Mouse (Mus musculus): ENCODE data around the gene Iars. TPM values are rescaled to one million over a fixed set of nuclear protein-coding genes. Genes with fewer than 3 reads are reported as not detected.

The Iars gene
- total and polyA plus RNA-seq, 2 experiments from 2014 or later = 24.9 to 27.8 TPM

- no peak for TF ChIP-seq EP300 (IDR thresholded peaks at IDR 0.05; ENCODE audit: low read depth)
- TF ChIP-seq CTCF (IDR thresholded peaks at IDR 0.05; ENCODE audit: low read depth) = no peak
- ATAC-seq (ENCODE audit: insufficient read depth, low read depth) (no peak), DNase-seq (ENCODE audit: low spot score) (no peak)
- H3K27ac ChIP-seq (ENCODE audit: low read depth) = no peak overlapping the region
- H3K4me3 ChIP-seq (ENCODE audit: low read depth, low read length) = no peak overlapping the region
- no peaks in the 10 kb centered on the region for H3K36me3 ChIP-seq (replicated peaks; ENCODE audit: control insufficient read depth, insufficient read depth, low read length)
- H3K4me2 ChIP-seq (ENCODE audit: low read depth, low read length) = no peak overlapping the region
- H3K4me1 ChIP-seq (ENCODE audit: control insufficient read depth, insufficient read depth) = 0 out of 2 replicates have a peak, but pooled peaks cover 3% of the 10 kb centered on the region
- no peaks in the 10 kb centered on the region for H3K9me3 ChIP-seq (replicated peaks; ENCODE audit: control insufficient read depth, low read length)
- no peaks in the 10 kb centered on the region for H3K27me3 ChIP-seq (ENCODE audit: control insufficient read depth, insufficient read depth, low read length)
- 83% methylated on average over 1 of the region's 1 CpGs for WGBS
- no peak overlapping the region for H3K9ac ChIP-seq (replicated peaks; ENCODE audit: low read depth, low read length)
These were observed 35.9 kb upstream of the Iars start for GRCm38 (mm10) chr13:49646019-49646418.

DNA sequence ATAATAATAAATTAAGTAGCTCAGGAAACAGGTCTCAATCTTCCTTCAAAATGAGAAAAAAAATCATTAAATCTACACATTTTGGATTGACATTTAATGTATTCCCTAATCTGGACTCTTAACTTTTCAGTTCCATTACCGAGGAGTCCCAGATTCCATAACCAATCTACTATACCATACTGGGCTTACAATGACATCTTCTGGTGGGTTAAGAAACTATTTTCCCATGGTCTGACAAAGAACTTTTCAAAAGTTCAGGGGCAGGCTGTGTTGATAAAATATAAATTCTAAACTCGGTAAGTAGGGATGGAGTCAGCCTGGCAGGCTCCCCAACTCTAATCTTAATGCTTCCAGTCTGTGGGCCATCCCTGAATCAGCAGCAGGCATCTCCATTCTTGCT, 30.8 kb upstream of the Iars start:
- H3K4me2 ChIP-seq (ENCODE audit: low read depth, low read length) = peak overlapping the region; percentile 98; the same call in 1 of the 2 replicates
- DNase-seq (ENCODE audit: low spot score) (no peak), ATAC-seq (ENCODE audit: insufficient read depth, low read depth) (no peak)
- H3K4me3 ChIP-seq (ENCODE audit: low read depth, low read length) = no peak overlapping the region
- TF ChIP-seq EP300 (IDR thresholded peaks at IDR 0.05; ENCODE audit: low read depth) (no peak), CTCF (IDR thresholded peaks at IDR 0.05; ENCODE audit: low read depth) (peak; percentile 25; the same call in 1 of the 2 replicates)
- H3K27ac ChIP-seq (ENCODE audit: low read depth) = no peak overlapping the region
- H3K27me3 ChIP-seq (ENCODE audit: control insufficient read depth, insufficient read depth, low read length) = no peaks in the 10 kb centered on the region
- H3K4me1 ChIP-seq (ENCODE audit: control insufficient read depth, insufficient read depth) = peaks cover 14% of the 10 kb centered on the region
- no peaks in the 10 kb centered on the region for H3K9me3 ChIP-seq (replicated peaks; ENCODE audit: control insufficient read depth, low read length)
- no peak overlapping the region for H3K9ac ChIP-seq (replicated peaks; ENCODE audit: low read depth, low read length)
- WGBS = 23% methylated on average over 2 of the region's 2 CpGs
- peaks cover 7% of the 10 kb centered on the region; the same call in 1 of the 2 replicates for H3K36me3 ChIP-seq (replicated peaks; ENCODE audit: control insufficient read depth, insufficient read depth, low read length)

GRCm38 (mm10) chr13:49651781-49652351, 30.0 kb upstream of the Iars start:
- Histone ChIP-seq H3K4me2 (ENCODE audit: low read depth, low read length) (peak overlapping the region; percentile 98), H3K27ac (ENCODE audit: low read depth) (no peak overlapping the region), H3K9me3 (replicated peaks; ENCODE audit: control insufficient read depth, low read length) (no peaks in the 10 kb centered on the region), H3K36me3 (replicated peaks; ENCODE audit: control insufficient read depth, insufficient read depth, low read length) (peaks cover 11% of the 10 kb centered on the region; the same call in 1 of the 2 replicates), H3K27me3 (ENCODE audit: control insufficient read depth, insufficient read depth, low read length) (no peaks in the 10 kb centered on the region), H3K4me1 (ENCODE audit: control insufficient read depth, insufficient read depth) (peaks cover 14% of the 10 kb centered on the region), H3K9ac (replicated peaks; ENCODE audit: low read depth, low read length) (peak overlapping the region; percentile 44), H3K4me3 (ENCODE audit: low read depth, low read length) (peak overlapping the region; percentile 69)
- 2% methylated on average over 4 of the region's 4 CpGs for WGBS
- DNase-seq (ENCODE audit: low spot score) = no peak
- no peak for ATAC-seq (ENCODE audit: insufficient read depth, low read depth)
- TF ChIP-seq EP300 (IDR thresholded peaks at IDR 0.05; ENCODE audit: low read depth) (no peak), CTCF (IDR thresholded peaks at IDR 0.05; ENCODE audit: low read depth) (no peak)

DNA sequence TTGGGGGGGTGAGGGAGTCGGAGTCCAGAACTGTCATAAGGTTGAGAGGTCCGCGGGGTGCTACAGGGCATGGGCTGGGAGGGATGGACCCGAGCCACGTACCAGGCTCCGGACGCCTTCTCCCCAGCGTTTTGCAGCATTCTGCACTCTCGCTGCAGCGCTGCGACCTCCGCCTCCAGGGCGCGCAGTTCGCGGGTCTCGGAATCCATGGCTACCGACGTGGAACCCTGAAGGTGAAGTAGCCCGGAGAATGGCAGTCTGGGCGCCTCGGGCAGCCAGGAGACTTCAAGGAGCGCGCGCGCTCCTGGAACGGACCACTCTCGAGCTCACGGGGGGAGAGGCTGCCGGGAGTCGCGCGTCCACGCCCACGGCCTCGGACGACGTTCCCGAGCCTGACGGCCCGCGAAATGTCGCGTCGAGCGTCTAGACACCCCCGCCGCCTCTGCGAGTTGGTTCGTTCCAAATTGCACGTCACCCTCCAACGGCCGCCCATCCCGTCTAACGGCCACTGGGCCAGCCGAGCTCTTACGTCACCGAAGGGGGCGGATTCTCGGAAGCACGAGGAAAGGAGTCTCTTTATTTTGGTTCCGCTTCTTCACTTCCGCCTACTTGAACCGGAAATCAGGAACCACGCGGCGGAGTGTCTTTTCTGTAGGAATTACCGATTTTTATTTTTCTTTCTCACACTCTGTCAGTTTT, 29.3 kb upstream of the Iars start, which contains the start of the genes Cenpp and Nol8:
Cenpp (minus strand) TSS at position 305 of the 699 bp plus-strand sequence.
Nol8 (plus strand) TSS at position 598 of the 699 bp plus-strand sequence.
- Histone ChIP-seq H3K9me3 (replicated peaks; ENCODE audit: control insufficient read depth, low read length) (no peaks in the 10 kb centered on the region), H3K9ac (replicated peaks; ENCODE audit: low read depth, low read length) (peak within 1 kb of the TSS; percentile 44), H3K4me1 (ENCODE audit: control insufficient read depth, insufficient read depth) (peaks cover 14% of the 10 kb centered on the region), H3K27me3 (ENCODE audit: control insufficient read depth, insufficient read depth, low read length) (no peaks in the 10 kb centered on the region), H3K4me2 (ENCODE audit: low read depth, low read length) (peak within 1 kb of the TSS; percentile 98), H3K27ac (ENCODE audit: low read depth) (peak within 1 kb of the TSS; percentile 77), H3K36me3 (replicated peaks; ENCODE audit: control insufficient read depth, insufficient read depth, low read length) (peaks cover 14% of the 10 kb centered on the region), H3K4me3 (ENCODE audit: low read depth, low read length) (peak within 1 kb of the TSS; percentile 69)
- TF ChIP-seq EP300 (IDR thresholded peaks at IDR 0.05; ENCODE audit: low read depth) = no peak; the same call in 1 of the 2 replicates
- no peak for TF ChIP-seq CTCF (IDR thresholded peaks at IDR 0.05; ENCODE audit: low read depth)
- DNase-seq (ENCODE audit: low spot score) (peak; percentile 98), ATAC-seq (ENCODE audit: insufficient read depth, low read depth) (peak; percentile 99)
- WGBS = under 1% methylated on average over 54 of the region's 68 CpGs

GRCm38 (mm10) chr13:49653180-49653541, 28.7 kb upstream of the Iars start:
- Histone ChIP-seq H3K4me1 (ENCODE audit: control insufficient read depth, insufficient read depth) (peaks cover 14% of the 10 kb centered on the region), H3K9me3 (replicated peaks; ENCODE audit: control insufficient read depth, low read length) (no peaks in the 10 kb centered on the region), H3K4me2 (ENCODE audit: low read depth, low read length) (peak overlapping the region; percentile 74), H3K36me3 (replicated peaks; ENCODE audit: control insufficient read depth, insufficient read depth, low read length) (peaks cover 14% of the 10 kb centered on the region), H3K9ac (replicated peaks; ENCODE audit: low read depth, low read length) (peak overlapping the region; percentile 44), H3K27me3 (ENCODE audit: control insufficient read depth, insufficient read depth, low read length) (no peaks in the 10 kb centered on the region), H3K27ac (ENCODE audit: low read depth) (peak overlapping the region; percentile 77), H3K4me3 (ENCODE audit: low read depth, low read length) (peak overlapping the region; percentile 69)
- peak; percentile 73; the same call in 1 of the 2 replicates for TF ChIP-seq EP300 (IDR thresholded peaks at IDR 0.05; ENCODE audit: low read depth)
- TF ChIP-seq CTCF (IDR thresholded peaks at IDR 0.05; ENCODE audit: low read depth) = no peak
- ATAC-seq (ENCODE audit: insufficient read depth, low read depth) (peak; percentile 79), DNase-seq (ENCODE audit: low spot score) (no peak)
- whole genome bisulfite sequencing = under 1% methylated on average over 16 of the region's 16 CpGs

Data from heart, postnatal 0 days (tissue).